In the genomic region with DNA sequence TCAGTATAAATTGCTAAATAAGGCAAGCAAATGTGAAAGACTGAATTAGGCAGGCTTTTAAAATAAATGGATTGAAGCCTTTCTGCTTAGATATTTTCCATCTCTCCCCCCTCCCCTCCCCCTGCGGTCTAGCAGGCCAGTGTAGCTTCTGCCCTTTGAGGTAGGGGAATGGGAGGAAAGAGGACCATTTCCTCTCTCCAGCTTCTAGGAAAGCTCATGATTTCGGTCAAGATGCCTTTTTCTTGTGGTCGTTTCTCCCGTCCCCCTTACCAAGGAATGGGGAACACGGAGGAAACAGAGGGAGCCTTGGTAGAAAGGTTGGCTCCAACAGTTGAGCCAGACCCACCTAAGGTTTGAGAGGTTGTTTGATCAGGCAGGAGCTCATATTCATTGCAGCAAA, we compare ENCODE assay signal across 14 mouse cellular contexts. TPM values are rescaled to one million over a fixed set of nuclear protein-coding genes. Genes with fewer than 3 reads are reported as not detected.
DNase-seq lines count a peak whose midpoint lies in the region; ATAC-seq lines count a peak whose summit lies in the region.
"Had no signal": no experiment of that assay in that cellular context is flagged by ENCODE, and none has a peak within 500 bp of the region (broad histone marks: within the 10 kb centered on the region; RNA-seq: fewer than 3 reads in every experiment).

No protein-coding gene starts in this region.

- H3K9me3 ChIP-seq in forebrain, embryonic 14.5 days (replicated peaks; ENCODE audit: control insufficient read depth, low read length) = no peaks in the 10 kb centered on the region
- H3K9me3 ChIP-seq in limb, embryonic 13.5 days = no peaks in the 10 kb centered on the region
- no peaks in the 10 kb centered on the region for H3K9me3 ChIP-seq in neural tube, embryonic 15.5 days (replicated peaks)

- H3K4me3 ChIP-seq in forebrain, embryonic 14.5 days (ENCODE audit: low read depth, low read length) = peak overlapping the region; percentile 49
- no peak overlapping the region for H3K4me3 ChIP-seq in limb, embryonic 13.5 days
- peak overlapping the region; percentile 47 for H3K4me3 ChIP-seq in neural tube, embryonic 15.5 days (replicated peaks)

- WGBS in forebrain, embryonic 14.5 days = 12% methylated on average over 5 of the region's 5 CpGs
- 4% methylated on average over 5 of the region's 5 CpGs for WGBS in limb, embryonic 13.5 days
- WGBS in neural tube, embryonic 15.5 days = 11% methylated on average over 5 of the region's 5 CpGs

- H3K36me3 ChIP-seq in forebrain, embryonic 14.5 days (ENCODE audit: control insufficient read depth, insufficient read depth, low read length) = no peaks in the 10 kb centered on the region
- no peaks in the 10 kb centered on the region for H3K36me3 ChIP-seq in limb, embryonic 13.5 days
- no peaks in the 10 kb centered on the region for H3K36me3 ChIP-seq in neural tube, embryonic 15.5 days

- peaks cover 3% of the 10 kb centered on the region; the same call in 1 of the 2 replicates for H3K4me1 ChIP-seq in forebrain, embryonic 14.5 days (ENCODE audit: control insufficient read depth, insufficient read depth, low read length)
- peaks cover 34% of the 10 kb centered on the region for H3K4me1 ChIP-seq in limb, embryonic 13.5 days
- H3K4me1 ChIP-seq in neural tube, embryonic 15.5 days = peaks cover 26% of the 10 kb centered on the region

- H3K27me3 ChIP-seq in forebrain, embryonic 14.5 days (replicated peaks; ENCODE audit: control insufficient read depth, insufficient read depth, low read length) = peaks cover 16% of the 10 kb centered on the region
- peaks cover 88% of the 10 kb centered on the region for H3K27me3 ChIP-seq in limb, embryonic 13.5 days
- peaks cover 53% of the 10 kb centered on the region for H3K27me3 ChIP-seq in neural tube, embryonic 15.5 days (replicated peaks)

- no peak for ATAC-seq in forebrain, embryonic 14.5 days
- ATAC-seq in limb, embryonic 13.5 days (ENCODE audit: low FRiP score, low read depth) = no peak
- no peak for ATAC-seq in neural tube, embryonic 15.5 days (ENCODE audit: low FRiP score)

- DNase-seq in cerebellum, adult 11-12 months = peak; percentile 42
- no peak for DNase-seq in cerebellum, adult 11 months
- peak; percentile 29 for DNase-seq in forebrain, embryonic 14.5 days (ENCODE audit: low spot score)
- no peak for DNase-seq in left cerebral cortex, adult 18-20 months (ENCODE audit: low spot score in 2 of 2)
- no peak for DNase-seq in frontal cortex, postnatal 14 days (ENCODE audit: low spot score in 2 of 2)
- DNase-seq in urinary bladder, postnatal 14 days (ENCODE audit: low spot score) = no peak
- DNase-seq: adrenal gland, adult 8-10 months; gastrocnemius, postnatal 10 days; heart, postnatal 14 days; kidney, postnatal 36 days; thymus, postnatal 4 days had no signal

- H3K9ac ChIP-seq in forebrain, embryonic 14.5 days (ENCODE audit: low read length) = peak overlapping the region; percentile 65
- H3K9ac ChIP-seq in limb, embryonic 13.5 days = no peak overlapping the region
- no peak overlapping the region for H3K9ac ChIP-seq in neural tube, embryonic 15.5 days (replicated peaks)

- peak overlapping the region; percentile 73 for H3K4me2 ChIP-seq in forebrain, embryonic 14.5 days (ENCODE audit: low read length)
- peak overlapping the region; percentile 9; the same call in 1 of the 2 replicates for H3K4me2 ChIP-seq in limb, embryonic 13.5 days (replicated peaks)
- H3K4me2 ChIP-seq in neural tube, embryonic 15.5 days = peak overlapping the region; percentile 59

- peak overlapping the region; percentile 99 for H3K27ac ChIP-seq in forebrain, embryonic 14.5 days (ENCODE audit: low read depth, low read length)
- H3K27ac ChIP-seq in limb, embryonic 13.5 days = no peak overlapping the region
- H3K27ac ChIP-seq in neural tube, embryonic 15.5 days (replicated peaks) = peak overlapping the region; percentile 28; the same call in 1 of the 2 replicates

RNA-seq across cellular contexts. Expression of a gene that starts 2.6 kb away (rescaled TPM):
- 7.3 and 9.8 TPM in 2 replicates for polyA plus RNA-seq in forebrain, embryonic 14.5 days (2014; fragmentation: Nextera tagmentation; extraction: Ambion mirVana)
- polyA plus RNA-seq in limb, embryonic 13.5 days (2015; fragmentation: Nextera tagmentation; extraction: Ambion mirVana) = 2.8 and 3.2 TPM in 2 replicates
- 5.1 and 6.8 TPM in 2 replicates for polyA plus RNA-seq in neural tube, embryonic 15.5 days (2015; fragmentation: Nextera tagmentation; extraction: Ambion mirVana)
- 10 to 100 TPM; 19.0 to 20.2 TPM for total RNA-seq in left cerebral cortex, adult 18-20 months (2021)
- total RNA-seq: gastrocnemius, postnatal 10 days had no signal

RNA-seq across cellular contexts. Expression of a gene that starts 7.2 kb away (rescaled TPM):
- polyA plus RNA-seq in forebrain, embryonic 14.5 days (2014; fragmentation: Nextera tagmentation; extraction: Ambion mirVana) = 9.5 and 10.9 TPM in 2 replicates
- 2.3 and 2.6 TPM in 2 replicates for polyA plus RNA-seq in limb, embryonic 13.5 days (2015; fragmentation: Nextera tagmentation; extraction: Ambion mirVana)
- 3.9 and 6.2 TPM in 2 replicates for polyA plus RNA-seq in neural tube, embryonic 15.5 days (2015; fragmentation: Nextera tagmentation; extraction: Ambion mirVana)
- 1 to 10 TPM; 3.0 to 4.0 TPM for total RNA-seq in left cerebral cortex, adult 18-20 months (2021)
- total RNA-seq: gastrocnemius, postnatal 10 days; heart, postnatal 14 days had no signal

RNA-seq across cellular contexts. Expression of a gene that starts 17.7 kb away (rescaled TPM):
- 0.32 and 0.55 TPM in 2 replicates for polyA plus RNA-seq in forebrain, embryonic 14.5 days (2014; fragmentation: Nextera tagmentation; extraction: Ambion mirVana)
- polyA plus RNA-seq in limb, embryonic 13.5 days (2015; fragmentation: Nextera tagmentation; extraction: Ambion mirVana) = not detected in 2 replicates
- polyA plus RNA-seq in neural tube, embryonic 15.5 days (2015; fragmentation: Nextera tagmentation; extraction: Ambion mirVana) = 0.23 and 0.27 TPM in 2 replicates
- not detected for total RNA-seq in left cerebral cortex, adult 18-20 months (2021)
- total RNA-seq: adrenal gland, adult 8-10 months; gastrocnemius, postnatal 10 days; heart, postnatal 14 days had no signal
- polyA plus RNA-seq: cortical plate, adult 2 months had no signal

RNA-seq across cellular contexts. Expression of a gene that starts 21.7 kb away (rescaled TPM):
- polyA plus RNA-seq in forebrain, embryonic 14.5 days (2014; fragmentation: Nextera tagmentation; extraction: Ambion mirVana) = 0.25 and 0.33 TPM in 2 replicates
- polyA plus RNA-seq in limb, embryonic 13.5 days (2015; fragmentation: Nextera tagmentation; extraction: Ambion mirVana) = 0.18 and 0.37 TPM in 2 replicates
- polyA plus RNA-seq in neural tube, embryonic 15.5 days (2015; fragmentation: Nextera tagmentation; extraction: Ambion mirVana) = 0.14 and 0.60 TPM in 2 replicates
- under 1 TPM; 0.28 to 0.35 TPM for total RNA-seq in left cerebral cortex, adult 18-20 months (2021)
- total RNA-seq: adrenal gland, adult 8-10 months; gastrocnemius, postnatal 10 days; heart, postnatal 14 days had no signal

Comparison
In these comparisons a context has a peak if more than half of its experiments do, and no peak if none do; other contexts are left out.
1. DNase-seq: peak in cerebellum, adult 11-12 months (single experiment) and forebrain, embryonic 14.5 days (single experiment); none in cerebellum, adult 11 months (single experiment), left cerebral cortex, adult 18-20 months (0 of 2), frontal cortex, postnatal 14 days (0 of 2) and urinary bladder, postnatal 14 days (single experiment).
2. H3K4me2 ChIP-seq: peak in every context shown above with its lines; median percentile 73 in forebrain, embryonic 14.5 days; 59 in neural tube, embryonic 15.5 days; 9 in limb, embryonic 13.5 days.